Mouse (Mus musculus): ENCODE results near the gene Pigr. TPM values are rescaled to one million over a fixed set of nuclear protein-coding genes. Genes with fewer than 3 reads are reported as not detected.

Pigr gene
- polyA plus RNA-seq, 1 experiment from 2014 or later = 0.46 TPM

- H3K9me3 ChIP-seq (ENCODE audit: control insufficient read depth, low read length) = no peaks in the 10 kb centered on the region
- H3K4me2 ChIP-seq (replicated peaks; ENCODE audit: low read depth) = peak overlapping the region; percentile 64
- no peak overlapping the region for H3K27ac ChIP-seq (replicated peaks)
- peaks cover 4% of the 10 kb centered on the region; the same call in 1 of the 2 replicates for H3K4me1 ChIP-seq (replicated peaks; ENCODE audit: control insufficient read depth, insufficient read depth)
- WGBS = 3% methylated on average over 43 of the region's 43 CpGs
- TF ChIP-seq EP300 (optimal IDR thresholded peaks at IDR 0.05) = no peak
- no peak; the same call in 1 of the 2 replicates for TF ChIP-seq CTCF (IDR thresholded peaks at IDR 0.05; ENCODE audit: low read depth)
- H3K27me3 ChIP-seq (ENCODE audit: control insufficient read depth, insufficient read depth, low read length) = peaks cover 7% of the 10 kb centered on the region; the same call in 1 of the 2 replicates
- ATAC-seq (ENCODE audit: low FRiP score, low TSS enrichment) = peak; percentile 38; the same call in 1 of the 2 replicates
- no peaks in the 10 kb centered on the region for H3K36me3 ChIP-seq (ENCODE audit: control insufficient read depth, insufficient read depth, low read length)
- peak; percentile 38 for DNase-seq (ENCODE audit: low spot score)
- H3K9ac ChIP-seq (ENCODE audit: low read length) = no peak overlapping the region
- H3K4me3 ChIP-seq (ENCODE audit: low read depth, low read length) = peak overlapping the region; percentile 38
These were observed 51.6 kb downstream of the Pigr start for GRCm38 (mm10) chr1:130877889-130878614.

- TF ChIP-seq EP300 (optimal IDR thresholded peaks at IDR 0.05) (no peak), CTCF (IDR thresholded peaks at IDR 0.05; ENCODE audit: low read depth) (no peak)
- DNase-seq (ENCODE audit: low spot score) = no peak
- Histone ChIP-seq H3K4me3 (ENCODE audit: low read depth, low read length) (no peak overlapping the region), H3K27me3 (ENCODE audit: control insufficient read depth, insufficient read depth, low read length) (peaks cover 7% of the 10 kb centered on the region; the same call in 1 of the 2 replicates), H3K4me2 (replicated peaks; ENCODE audit: low read depth) (no peak overlapping the region), H3K27ac (replicated peaks) (no peak overlapping the region), H3K4me1 (replicated peaks; ENCODE audit: control insufficient read depth, insufficient read depth) (peaks cover 4% of the 10 kb centered on the region; the same call in 1 of the 2 replicates), H3K9ac (ENCODE audit: low read length) (no peak overlapping the region), H3K9me3 (ENCODE audit: control insufficient read depth, low read length) (no peaks in the 10 kb centered on the region), H3K36me3 (ENCODE audit: control insufficient read depth, insufficient read depth, low read length) (no peaks in the 10 kb centered on the region)
- 77% methylated on average over 7 of the region's 7 CpGs for WGBS
- ATAC-seq (ENCODE audit: low FRiP score, low TSS enrichment) = no peak
These were observed 53.4 kb downstream of the Pigr start for GRCm38 (mm10) chr1:130879927-130880326.

- Histone ChIP-seq H3K4me2 (replicated peaks; ENCODE audit: low read depth) (no peak overlapping the region), H3K27me3 (ENCODE audit: control insufficient read depth, insufficient read depth, low read length) (peaks cover under 1% of the 10 kb centered on the region; the same call in 1 of the 2 replicates), H3K4me3 (ENCODE audit: low read depth, low read length) (no peak overlapping the region), H3K4me1 (replicated peaks; ENCODE audit: control insufficient read depth, insufficient read depth) (peaks cover 2% of the 10 kb centered on the region; the same call in 1 of the 2 replicates), H3K36me3 (ENCODE audit: control insufficient read depth, insufficient read depth, low read length) (no peaks in the 10 kb centered on the region), H3K27ac (replicated peaks) (no peak overlapping the region), H3K9ac (ENCODE audit: low read length) (no peak overlapping the region), H3K9me3 (ENCODE audit: control insufficient read depth, low read length) (no peaks in the 10 kb centered on the region)
- DNase-seq (ENCODE audit: low spot score) (no peak), ATAC-seq (ENCODE audit: low FRiP score, low TSS enrichment) (no peak)
- 89% methylated on average over 4 of the region's 4 CpGs for WGBS
- TF ChIP-seq CTCF (IDR thresholded peaks at IDR 0.05; ENCODE audit: low read depth) (no peak), EP300 (optimal IDR thresholded peaks at IDR 0.05) (no peak)
These were observed 56.7 kb downstream of the Pigr start for GRCm38 (mm10) chr1:130883146-130883545.

- no peak within 1 kb of the TSS for H3K4me3 ChIP-seq (ENCODE audit: low read depth, low read length)
- H3K9ac ChIP-seq (ENCODE audit: low read length) = no peak within 1 kb of the TSS
- no peak for ATAC-seq (ENCODE audit: low FRiP score, low TSS enrichment)
- H3K27ac ChIP-seq (replicated peaks) = no peak within 1 kb of the TSS
- H3K27me3 ChIP-seq (ENCODE audit: control insufficient read depth, insufficient read depth, low read length) = no peaks in the 10 kb centered on the region
- no peaks in the 10 kb centered on the region for H3K4me1 ChIP-seq (replicated peaks; ENCODE audit: control insufficient read depth, insufficient read depth)
- no peak for DNase-seq (ENCODE audit: low spot score)
- H3K36me3 ChIP-seq (ENCODE audit: control insufficient read depth, insufficient read depth, low read length) = no peaks in the 10 kb centered on the region
- no peak within 1 kb of the TSS for H3K4me2 ChIP-seq (replicated peaks; ENCODE audit: low read depth)
- TF ChIP-seq CTCF (IDR thresholded peaks at IDR 0.05; ENCODE audit: low read depth) = no peak
- no peak for TF ChIP-seq EP300 (optimal IDR thresholded peaks at IDR 0.05)
- H3K9me3 ChIP-seq (ENCODE audit: control insufficient read depth, low read length) = no peaks in the 10 kb centered on the region
These were observed 60.9 kb downstream of the Pigr start, which contains the start of gene Il24 for GRCm38 (mm10) chr1:130887354-130887753. TSS of gene Il24 (minus strand) at chr1:130887454.

GRCm38 (mm10) chr1:130892446-130892845, 66.0 kb downstream of the Pigr start:
- no peaks in the 10 kb centered on the region for H3K36me3 ChIP-seq (ENCODE audit: control insufficient read depth, insufficient read depth, low read length)
- no peak for TF ChIP-seq EP300 (optimal IDR thresholded peaks at IDR 0.05)
- TF ChIP-seq CTCF (IDR thresholded peaks at IDR 0.05; ENCODE audit: low read depth) = no peak
- no peaks in the 10 kb centered on the region for H3K9me3 ChIP-seq (ENCODE audit: control insufficient read depth, low read length)
- WGBS = 43% methylated on average over 1 of the region's 1 CpGs
- ATAC-seq (ENCODE audit: low FRiP score, low TSS enrichment) (peak; percentile 40; the same call in 1 of the 2 replicates), DNase-seq (ENCODE audit: low spot score) (no peak)
- no peak overlapping the region for H3K27ac ChIP-seq (replicated peaks)
- no peaks in the 10 kb centered on the region for H3K4me1 ChIP-seq (replicated peaks; ENCODE audit: control insufficient read depth, insufficient read depth)
- H3K27me3 ChIP-seq (ENCODE audit: control insufficient read depth, insufficient read depth, low read length) = no peaks in the 10 kb centered on the region
- H3K4me2 ChIP-seq (replicated peaks; ENCODE audit: low read depth) = no peak overlapping the region
- no peak overlapping the region for H3K4me3 ChIP-seq (ENCODE audit: low read depth, low read length)
- no peak overlapping the region for H3K9ac ChIP-seq (ENCODE audit: low read length)
